Mouse (Mus musculus) heart, embryonic 11.5 days (tissue): ENCODE measurements at regions not wholly inside any gene's neighbourhood (a gene's known extent, or its start where the extent isn't known, plus 50 kb on each side); places are given as distances from the start of the nearest gene placed in this dataset.

Experiments
- ATAC-seq: fragments of 200-750 bp; cut with Nextera tagmentation; replicated peaks from 2 replicates; pipeline ENCODE4 v1.8.0; 2017; ENCODE audit warnings: moderate library complexity; ENCODE audit not compliant: insufficient number of reproducible peaks, low FRiP score, low TSS enrichment
- H3K27ac ChIP-seq: fragments of 300-500 bp; sonication (generic); 2 replicates; pipeline ENCODE4 v1.5.1; 2014; ENCODE audit warnings: mild to moderate bottlenecking, low read depth, low read length
- H3K27me3 ChIP-seq: fragments of 300-500 bp; sonication (generic); 2 replicates; pipeline ENCODE4 v1.6.1; 2014; ENCODE audit warnings: mild to moderate bottlenecking, low read length, mixed read lengths; ENCODE audit not compliant: control insufficient read depth, insufficient read depth
- H3K36me3 ChIP-seq: fragments of 300-500 bp; sonication (generic); 2 replicates; pipeline ENCODE4 v1.6.1; 2014; ENCODE audit warnings: mild to moderate bottlenecking, low read length, moderate library complexity, mixed read lengths; ENCODE audit not compliant: control insufficient read depth, insufficient read depth
- H3K4me1 ChIP-seq: fragments of 300-500 bp; sonication (generic); 2 replicates; pipeline ENCODE4 v1.6.1; 2014; ENCODE audit warnings: low read length; ENCODE audit not compliant: control insufficient read depth, insufficient read depth
- H3K4me2 ChIP-seq: fragments of 300-500 bp; sonication (generic); 2 replicates; pipeline ENCODE4 v1.6.1; 2014; ENCODE audit warnings: mild to moderate bottlenecking, moderate library complexity
- H3K4me3 ChIP-seq: fragments of 300-500 bp; sonication (generic); 2 replicates; pipeline ENCODE4 v1.5.1; 2014; ENCODE audit warnings: low read depth, low read length
- H3K9ac ChIP-seq: fragments of 300-500 bp; sonication (generic); 2 replicates; pipeline ENCODE4 v1.6.1; 2014; ENCODE audit warnings: mild to moderate bottlenecking, low read depth, low read length, moderate library complexity
- H3K9me3 ChIP-seq: fragments of 300-500 bp; sonication (generic); replicated peaks from 2 replicates; pipeline ENCODE4 v1.6.1; 2016; ENCODE audit warnings: low read length; ENCODE audit not compliant: control insufficient read depth
- WGBS: fragments of 180-500 bp; shearing (Covaris S2); extraction: QIAGEN DNeasy Blood & Tissue Kit; methylation state at CpG from one replicate; pipeline ENCODE4 v1.1.7; 2014; ENCODE audit not compliant: insufficient replicate concordance; 5-methylcytosine and 5-hydroxymethylcytosine counted together

GRCm38 (mm10) chr4:125178552-125178951 lies 50.9 kb upstream of the Zc3h12a start:
- Histone ChIP-seq H3K9ac (no peak overlapping the region), H3K4me2 (no peak overlapping the region), H3K36me3 (no peaks in the 10 kb centered on the region), H3K27ac (no peak overlapping the region), H3K27me3 (no peaks in the 10 kb centered on the region), H3K9me3 (no peaks in the 10 kb centered on the region), H3K4me1 (no peaks in the 10 kb centered on the region), H3K4me3 (no peak overlapping the region)
- 88% methylated on average over 3 of the region's 3 CpGs for WGBS
- ATAC-seq, result no peak

- 63% methylated on average over 6 of the region's 6 CpGs for WGBS
- Histone ChIP-seq H3K4me3 (no peak overlapping the region), H3K27ac (no peak overlapping the region), H3K9me3 (no peaks in the 10 kb centered on the region), H3K9ac (no peak overlapping the region), H3K36me3 (no peaks in the 10 kb centered on the region), H3K4me1 (no peaks in the 10 kb centered on the region), H3K4me2 (no peak overlapping the region), H3K27me3 (0 out of 2 replicates have a peak, but pooled peaks cover 2% of the 10 kb centered on the region)
- no peak for ATAC-seq
Observed at GRCm38 (mm10) chr4:125177666-125178065, 50.0 kb upstream of the Zc3h12a start.
